Mouse (Mus musculus) layer of hippocampus, adult 11-12 months (tissue): ENCODE measurements around the gene Cacnb4.

Source experiments
- DNase-seq: peaks from one replicate; pipeline ENCODE4 v3.0.0; 2022; ENCODE audit warnings: low spot score

The Cacnb4 gene

DNA sequence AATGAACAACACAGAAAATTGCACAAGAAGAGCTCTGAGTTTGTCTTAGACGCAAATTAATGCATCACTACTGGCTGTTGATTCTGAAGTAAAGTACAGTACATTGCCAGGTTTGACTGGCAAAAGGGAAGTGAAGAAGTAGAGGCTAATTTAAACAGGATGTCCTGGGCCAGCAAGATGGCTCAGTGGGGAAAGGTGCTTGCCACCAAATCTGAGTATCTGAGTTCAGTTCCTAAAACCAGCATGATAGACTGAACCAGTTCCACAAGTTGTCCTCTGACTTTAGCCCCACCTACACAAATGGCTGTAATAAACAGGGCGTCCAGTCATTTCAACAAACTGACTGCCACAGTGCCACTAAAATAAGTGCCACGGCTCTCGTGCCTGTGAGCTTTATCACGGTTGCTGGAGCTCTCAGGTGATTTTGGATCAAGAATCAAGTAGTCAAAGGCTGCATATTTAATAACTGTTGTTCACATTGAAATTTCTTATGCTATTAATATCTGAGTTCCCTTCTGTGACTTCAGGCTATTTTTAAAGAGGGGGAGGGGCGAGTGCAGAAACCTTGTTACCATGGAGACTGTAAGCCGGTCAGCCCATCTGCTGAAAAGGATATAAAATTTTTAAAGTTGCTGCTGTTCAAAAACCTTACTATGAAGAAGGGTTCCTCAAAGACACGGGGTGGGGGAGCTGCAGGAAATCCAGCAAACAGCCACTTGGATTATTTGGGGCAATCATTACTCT is 29.2 kb downstream of the Cacnb4 start:
- DNase-seq = no peak

DNA sequence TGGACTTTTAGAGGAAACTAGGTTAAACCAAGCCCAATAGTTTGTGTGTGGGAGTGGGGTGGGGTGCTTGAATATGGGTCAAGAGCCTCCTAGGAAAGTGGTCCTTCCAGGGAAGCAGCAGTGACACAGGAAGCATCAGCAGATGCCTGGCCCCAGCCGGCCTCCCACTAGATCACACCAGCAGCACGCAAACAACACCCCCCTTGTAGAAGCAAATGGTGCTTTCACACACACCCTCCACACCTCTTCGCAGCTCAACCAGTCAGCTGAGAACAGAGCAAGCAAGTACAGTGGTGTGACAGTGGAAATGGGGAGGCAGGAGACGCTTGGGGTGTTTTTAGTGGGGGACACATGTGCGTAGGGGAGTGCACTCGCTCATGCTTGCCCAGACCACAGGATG is 33.0 kb downstream of the Cacnb4 start:
- DNase-seq = no peak

DNA sequence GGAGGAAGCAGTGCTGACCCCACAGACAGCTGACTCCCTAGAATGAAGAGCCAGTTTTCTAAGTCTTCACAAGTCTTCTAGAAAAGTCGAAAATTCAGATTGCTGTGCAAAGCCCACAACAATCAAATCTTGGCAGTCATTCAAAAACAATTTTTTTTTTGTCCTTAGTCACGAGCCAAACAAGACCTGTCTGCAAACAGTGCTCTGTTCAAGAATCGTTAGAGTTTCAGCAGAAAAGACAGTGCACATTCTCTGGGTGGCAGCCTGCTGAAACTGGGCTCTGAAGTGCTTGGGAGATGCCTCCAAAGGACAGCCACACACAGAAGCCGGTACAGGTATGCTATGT is 37.1 kb downstream of the Cacnb4 start:
- no peak for DNase-seq

DNA sequence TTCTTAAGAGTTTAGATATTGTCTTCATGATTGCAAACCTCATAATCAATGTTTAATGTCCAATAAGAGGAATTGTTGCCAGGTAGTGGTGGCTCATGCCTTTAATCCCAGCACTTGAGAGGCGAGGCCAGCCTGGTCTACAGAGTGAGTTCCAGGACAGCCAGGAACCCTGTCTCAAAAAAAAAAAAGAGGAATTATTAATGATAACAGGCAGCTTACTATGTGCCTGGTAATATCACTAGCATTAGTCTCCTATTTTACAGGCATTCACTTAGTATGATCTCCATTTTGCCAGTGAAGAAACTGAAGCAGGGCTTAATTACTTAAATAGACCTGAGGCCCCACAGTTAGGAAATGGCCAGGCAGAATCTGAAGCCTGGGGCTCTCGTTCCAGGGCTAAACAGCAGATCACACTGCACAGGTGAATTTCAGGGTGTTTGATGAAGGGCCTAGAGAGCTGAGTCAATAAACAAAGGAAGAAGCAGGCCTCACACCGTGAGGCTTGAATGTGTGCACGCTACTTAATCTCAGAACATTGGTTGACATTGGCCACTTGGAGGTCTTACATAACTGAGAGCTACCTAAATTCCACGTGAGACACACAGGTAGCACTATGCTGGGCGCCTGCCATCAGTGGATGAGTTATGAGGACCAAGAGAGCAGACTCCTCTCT is 37.6 kb downstream of the Cacnb4 start:
- no peak for DNase-seq

DNA sequence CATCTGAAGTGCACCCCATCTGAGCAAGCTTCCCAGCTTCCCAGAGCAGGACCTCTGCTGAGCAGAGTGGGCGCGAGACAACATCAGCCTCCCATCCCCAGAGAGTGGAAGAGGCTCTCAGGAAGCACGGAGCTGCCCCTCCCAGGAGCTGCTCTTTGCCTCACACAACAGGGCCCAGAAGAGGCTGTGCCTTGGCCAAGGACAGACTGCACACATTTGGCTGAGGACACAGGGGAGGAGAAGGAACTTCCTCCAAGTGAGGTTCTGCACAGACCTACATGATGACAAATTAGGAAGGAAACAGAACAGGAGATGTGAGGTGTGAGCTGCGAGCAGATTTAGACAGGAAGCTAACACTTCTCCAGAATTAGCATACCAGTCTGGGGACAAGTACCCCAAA is 38.4 kb downstream of the Cacnb4 start:
- DNase-seq = no peak

DNA sequence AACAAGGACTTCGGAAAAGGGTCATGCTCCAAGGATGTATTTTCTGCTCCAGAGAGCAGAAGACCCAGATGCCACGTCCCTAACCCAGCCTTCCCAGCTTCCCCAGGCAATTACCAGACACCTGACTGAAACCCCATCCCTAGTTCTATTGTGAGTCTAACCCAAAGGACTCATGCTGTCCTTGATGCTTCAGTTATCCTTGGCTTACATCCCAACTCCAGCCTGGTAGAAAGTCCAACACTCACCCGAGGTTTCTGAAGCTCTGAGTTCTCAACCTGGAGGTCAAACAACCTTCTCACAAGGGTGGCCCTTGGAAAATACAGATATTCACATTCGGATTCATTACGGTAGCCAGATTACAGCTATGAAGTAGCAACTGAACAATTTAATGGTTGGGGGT is 40.6 kb downstream of the Cacnb4 start:
- no peak for DNase-seq

DNA sequence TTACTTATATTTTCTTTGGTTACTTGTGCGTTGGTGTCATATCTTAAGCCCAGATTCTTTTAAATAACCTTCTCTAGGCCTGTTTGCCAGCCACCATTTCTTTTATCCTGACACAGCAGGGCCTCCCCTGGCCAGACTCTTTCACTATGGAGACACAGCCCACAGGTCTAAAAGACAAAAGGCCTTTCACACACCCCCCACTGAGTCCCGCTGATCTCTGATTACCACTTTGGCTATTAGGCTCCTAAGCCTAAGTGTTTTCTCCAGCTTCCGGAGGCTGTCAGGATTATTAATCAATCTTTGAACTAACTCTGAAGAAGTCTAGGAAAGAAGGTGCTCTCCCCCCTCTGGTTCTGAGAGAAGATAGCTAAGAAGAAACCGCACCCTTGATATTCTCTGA is 41.3 kb downstream of the Cacnb4 start:
- no peak for DNase-seq

DNA sequence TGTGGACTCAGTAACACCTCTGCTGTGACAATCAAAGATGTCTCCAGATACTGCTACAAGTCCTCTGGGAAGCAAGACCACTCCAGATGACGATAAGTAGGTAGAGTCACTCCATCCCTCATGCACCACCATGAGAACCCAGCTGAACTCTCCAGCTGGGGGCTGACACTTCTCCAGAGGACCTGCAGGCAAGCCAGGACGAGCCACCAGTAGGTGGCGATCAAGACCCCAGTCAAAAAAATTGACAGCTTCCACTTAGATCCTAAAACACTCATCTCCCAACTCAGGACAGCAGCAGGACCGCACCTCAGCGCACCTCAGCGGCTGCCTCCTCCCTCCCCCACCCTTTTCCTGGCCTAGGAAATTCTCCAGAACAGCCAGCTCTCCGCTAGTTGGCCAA is 43.8 kb downstream of the Cacnb4 start:
- DNase-seq = peak; percentile 80

DNA sequence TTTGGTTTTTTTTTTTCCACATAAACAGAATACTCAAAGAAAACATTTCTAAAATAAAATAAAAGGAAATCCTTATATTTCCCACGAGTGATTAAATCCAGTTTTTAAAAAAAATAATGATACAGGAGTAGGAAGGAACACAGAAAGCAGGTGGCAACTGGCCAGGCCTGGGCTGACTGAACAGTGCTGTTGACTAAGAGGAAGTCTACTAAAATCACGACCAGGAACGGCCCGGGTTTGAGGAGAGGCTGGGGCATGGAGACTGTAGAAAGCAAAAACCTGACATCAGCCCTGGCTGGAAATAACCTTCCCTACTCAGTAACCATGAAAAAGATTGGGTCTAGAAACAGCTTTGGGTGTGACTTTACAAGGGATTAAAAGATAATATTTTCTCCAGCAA is 48.4 kb downstream of the Cacnb4 start:
- DNase-seq = peak; percentile 40

DNA sequence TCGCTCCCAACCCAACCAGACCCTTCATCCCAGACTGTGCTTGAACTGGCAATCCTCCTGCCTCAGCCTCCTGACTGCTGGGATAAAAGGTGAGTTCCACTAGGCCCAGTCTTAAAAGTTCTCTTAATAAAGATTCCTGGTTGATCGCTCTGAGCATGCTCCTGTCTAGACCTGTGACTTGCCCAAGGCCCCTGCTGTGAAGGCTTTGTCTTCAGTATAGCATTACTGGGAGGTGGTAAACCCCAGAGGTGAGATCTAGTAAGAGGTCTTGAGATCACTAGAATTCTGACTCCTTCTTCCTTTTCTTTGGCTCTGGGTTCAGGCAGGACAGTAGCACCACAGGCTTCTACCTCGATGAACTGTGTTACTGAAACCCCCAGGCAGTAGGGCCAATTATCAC is 50.4 kb downstream of the Cacnb4 start:
- no peak for DNase-seq

DNA sequence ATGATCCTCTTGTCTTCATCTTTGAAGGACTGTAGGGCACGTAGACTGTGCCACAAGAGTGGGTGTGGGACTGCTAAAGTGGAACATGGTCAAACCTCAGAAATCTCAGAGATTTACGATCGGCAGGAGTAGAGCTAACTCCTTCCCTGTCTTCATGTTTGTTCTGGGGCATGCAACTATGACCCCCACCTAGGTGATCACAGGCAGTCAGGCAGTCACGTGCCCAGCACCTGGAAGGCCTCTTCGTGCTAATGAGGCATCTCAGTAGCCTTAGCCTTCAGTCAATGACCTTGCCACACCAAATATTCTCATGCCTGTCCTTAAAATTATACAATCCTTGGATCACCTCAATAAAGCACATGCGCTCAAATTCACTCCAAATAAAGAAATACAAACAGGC is 50.9 kb downstream of the Cacnb4 start:
- no peak for DNase-seq

DNA sequence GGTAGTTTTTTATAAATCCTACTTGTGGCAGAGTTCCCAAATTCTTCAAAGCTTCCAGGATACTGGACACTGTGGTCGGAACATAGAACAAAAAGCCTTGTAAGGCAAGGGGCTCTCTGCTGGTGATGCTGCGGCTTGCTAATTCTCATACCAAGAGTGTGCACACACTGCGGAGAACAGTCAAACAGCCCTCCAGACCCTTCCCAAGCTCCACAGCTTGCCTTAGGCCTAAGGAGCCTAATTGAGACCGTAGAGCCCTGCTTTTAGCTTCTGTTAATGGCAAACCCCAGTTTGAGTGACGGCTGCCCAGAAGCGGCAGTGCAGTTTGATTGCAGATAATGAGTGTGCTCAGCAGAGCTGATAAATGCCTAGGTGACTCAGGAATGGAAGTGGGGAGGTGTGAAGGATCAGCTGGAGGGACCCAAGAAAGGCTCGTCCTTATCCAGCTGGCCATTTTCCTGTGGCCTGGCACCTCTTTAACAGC is 52.7 kb downstream of the Cacnb4 start:
- DNase-seq = no peak

DNA sequence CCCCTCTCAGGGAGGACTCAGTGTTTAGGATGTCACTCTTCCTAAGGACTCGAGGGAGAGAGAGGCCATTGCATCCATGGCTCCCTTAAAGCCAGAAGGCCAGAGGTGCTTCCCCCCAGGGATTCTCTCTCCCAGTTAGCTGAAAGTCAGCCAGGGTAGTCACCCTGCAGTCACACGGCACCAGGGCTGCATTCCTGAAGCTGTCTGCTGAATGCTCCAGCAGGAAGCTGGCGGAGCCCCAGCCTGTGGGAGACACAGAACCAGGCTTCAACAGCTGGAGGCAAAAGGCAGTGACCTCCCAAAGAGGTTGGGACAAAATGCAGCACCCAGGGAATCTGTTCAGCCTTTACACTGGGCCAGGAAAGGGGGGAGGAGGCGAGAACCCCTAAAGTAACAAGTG is 53.2 kb downstream of the Cacnb4 start:
- DNase-seq = no peak

DNA sequence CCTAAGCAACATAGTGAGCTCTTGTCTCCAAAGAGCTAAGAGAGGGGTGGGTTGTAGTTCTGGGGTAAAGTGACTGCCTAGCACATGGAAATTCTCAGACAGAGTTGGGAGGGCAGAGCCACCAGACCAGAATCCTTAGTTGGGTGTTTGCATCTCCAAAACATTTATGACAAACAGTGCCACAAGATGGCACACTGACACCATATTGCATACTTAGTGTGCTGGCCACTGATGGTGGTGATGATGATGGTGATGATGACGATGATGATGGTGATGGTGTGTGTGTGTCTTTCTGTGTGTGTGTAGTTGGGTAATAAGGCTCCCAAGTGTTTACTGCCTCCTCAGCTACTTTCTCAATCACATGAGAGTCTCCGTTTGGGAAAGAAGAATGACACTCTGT is 54.0 kb downstream of the Cacnb4 start:
- DNase-seq = no peak

DNA sequence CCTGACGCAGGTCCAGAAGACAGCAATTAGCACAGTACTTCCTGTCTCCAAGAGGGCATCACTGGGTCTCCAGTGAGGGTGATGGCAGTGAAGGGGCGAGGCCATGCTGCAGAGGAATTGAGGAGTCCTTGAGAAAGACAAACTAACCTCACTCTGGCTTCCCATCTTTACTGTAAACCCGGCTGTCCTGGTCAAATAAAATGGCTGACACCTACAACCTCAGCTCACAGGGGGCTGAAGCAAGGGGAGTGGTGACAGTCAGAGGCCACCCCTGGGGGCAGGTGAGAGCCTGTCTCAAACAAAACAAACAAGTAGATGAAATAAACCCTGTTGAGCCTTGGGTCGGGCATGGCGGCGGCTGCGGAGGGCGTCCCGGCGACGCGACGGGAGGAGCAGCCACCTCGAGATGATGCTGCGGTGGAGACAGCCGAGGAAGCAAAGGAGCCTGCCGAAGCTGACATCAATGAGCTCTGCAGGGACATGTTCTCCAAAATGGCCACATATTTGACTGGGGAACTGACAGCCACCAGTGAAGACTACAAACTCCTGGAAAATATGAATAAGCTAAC is 57.1 kb downstream of the Cacnb4 start:
- DNase-seq = no peak

DNA sequence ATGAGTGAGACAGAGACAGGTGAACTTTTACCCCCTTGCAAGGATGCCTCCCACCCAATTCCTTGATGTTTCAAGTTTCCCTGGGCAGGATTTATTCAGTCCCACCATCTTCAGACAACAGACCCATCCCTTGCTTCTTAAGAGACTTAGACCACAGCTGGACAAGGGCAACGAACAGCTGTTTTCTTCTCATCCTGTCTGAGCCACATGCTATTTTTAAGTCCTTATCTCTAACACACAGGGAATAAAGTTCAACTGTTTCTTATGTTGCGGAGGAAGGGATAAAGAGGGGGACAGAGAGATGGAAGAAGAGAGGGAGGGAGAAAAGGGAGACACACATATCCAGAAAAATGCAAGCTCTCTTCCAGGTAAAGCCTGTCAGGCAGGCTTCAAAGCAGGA is 57.8 kb downstream of the Cacnb4 start:
- DNase-seq = no peak

DNA sequence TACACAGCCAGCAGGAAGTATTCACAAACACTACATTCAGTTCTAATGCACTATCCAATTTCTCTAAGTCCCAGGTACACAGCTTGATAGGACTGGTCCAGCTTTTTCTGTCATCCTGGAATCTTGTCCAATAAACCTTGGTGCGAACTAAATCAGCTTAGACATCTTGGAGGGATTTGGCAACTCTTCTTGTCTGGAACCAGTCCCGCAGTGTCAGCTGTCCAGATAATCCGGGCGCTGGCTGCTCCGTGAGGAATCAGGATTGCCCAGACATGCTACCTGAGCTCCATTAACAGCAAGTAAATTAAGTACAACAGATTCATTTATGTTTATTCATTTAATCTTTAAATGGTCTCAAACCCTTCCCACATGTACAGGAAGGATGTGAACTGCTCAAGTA is 61.2 kb downstream of the Cacnb4 start:
- DNase-seq = no peak

DNA sequence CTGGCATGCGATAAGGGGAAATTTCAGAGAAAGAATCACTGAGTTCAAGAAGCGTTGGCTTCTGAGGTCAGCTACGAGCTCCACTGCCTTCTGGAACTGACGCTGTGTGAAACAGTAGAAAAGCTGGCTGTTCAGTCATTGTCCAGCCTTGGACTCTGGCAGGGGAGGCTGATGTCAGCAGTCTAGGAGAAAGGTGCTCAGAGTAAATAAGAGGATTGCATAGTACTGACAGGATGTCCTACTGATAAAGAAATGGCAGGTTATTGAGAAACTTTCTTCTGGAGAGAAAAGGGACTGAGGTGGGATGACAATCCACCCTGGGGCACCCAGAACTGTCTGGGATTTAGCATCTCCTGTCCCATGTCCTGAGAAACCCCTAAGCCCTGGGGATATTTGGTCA is 62.7 kb downstream of the Cacnb4 start:
- DNase-seq = no peak

DNA sequence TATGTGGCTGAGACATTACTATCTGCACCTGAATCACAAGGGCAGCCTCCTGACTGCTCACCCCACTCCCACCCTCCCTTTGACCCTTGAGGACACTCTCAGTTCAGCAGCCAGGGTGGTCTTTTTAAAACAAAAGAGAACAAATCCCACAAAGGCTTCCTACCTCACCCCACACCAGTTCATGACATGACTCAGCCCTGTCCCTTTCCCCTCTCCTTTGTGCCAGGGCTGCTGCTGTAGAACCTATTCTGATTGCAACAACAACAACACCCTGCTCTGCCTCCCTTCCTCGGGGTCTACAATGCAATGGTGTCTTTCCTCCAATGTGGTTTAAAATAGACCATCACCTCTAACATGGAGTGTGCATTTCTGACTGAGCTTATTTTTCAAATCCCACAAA is 67.1 kb downstream of the Cacnb4 start:
- DNase-seq = no peak

DNA sequence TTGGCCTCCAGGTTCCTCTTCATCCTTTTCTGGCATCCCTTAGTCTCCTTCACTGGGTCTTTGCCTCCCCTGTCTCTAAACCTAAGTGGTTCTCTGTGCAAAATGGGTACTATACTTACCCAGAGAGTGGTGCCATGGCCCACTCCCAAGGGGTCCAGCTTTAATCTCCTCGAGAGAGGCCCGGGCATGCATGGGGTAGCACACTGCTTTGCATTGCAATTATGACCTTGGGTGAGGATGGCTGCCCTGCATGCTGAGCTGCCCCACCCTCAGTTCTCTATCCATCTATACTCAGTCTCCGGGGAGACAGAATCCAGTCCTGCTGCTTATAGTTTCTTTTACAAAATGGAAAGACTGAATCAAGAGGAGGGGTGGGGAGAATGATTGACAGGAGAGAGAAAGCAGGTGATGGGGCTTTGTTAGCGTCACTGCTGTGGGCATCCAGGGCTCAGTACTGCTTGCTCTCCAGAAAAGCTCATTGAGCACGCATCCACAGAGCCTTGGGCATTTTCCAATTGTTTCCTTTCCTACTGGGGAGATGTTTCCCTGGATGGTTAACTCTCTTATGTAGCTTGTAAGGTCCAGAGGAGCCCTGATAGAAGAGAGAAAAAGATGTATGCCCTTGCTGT is 68.7 kb downstream of the Cacnb4 start:
- DNase-seq = no peak

DNA sequence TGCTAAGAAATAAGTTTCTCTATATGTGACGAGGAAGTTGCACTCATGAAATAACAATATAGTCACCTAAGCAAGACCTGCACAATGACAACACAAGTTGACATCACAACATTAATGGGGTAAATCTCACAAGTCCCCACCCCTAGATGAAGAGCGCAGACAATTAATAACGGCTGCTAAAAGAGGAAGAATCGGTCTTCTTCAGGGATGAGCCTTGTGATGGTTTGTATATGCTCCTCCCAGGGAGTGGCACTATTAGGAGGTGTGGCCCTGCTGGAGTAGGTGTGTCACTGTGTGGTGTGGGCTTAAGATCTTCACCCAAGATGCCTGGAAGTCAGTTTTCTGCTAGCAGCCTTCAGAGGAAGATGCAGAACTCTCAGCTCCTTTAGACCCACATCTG is 70.3 kb downstream of the Cacnb4 start:
- no peak for DNase-seq

DNA sequence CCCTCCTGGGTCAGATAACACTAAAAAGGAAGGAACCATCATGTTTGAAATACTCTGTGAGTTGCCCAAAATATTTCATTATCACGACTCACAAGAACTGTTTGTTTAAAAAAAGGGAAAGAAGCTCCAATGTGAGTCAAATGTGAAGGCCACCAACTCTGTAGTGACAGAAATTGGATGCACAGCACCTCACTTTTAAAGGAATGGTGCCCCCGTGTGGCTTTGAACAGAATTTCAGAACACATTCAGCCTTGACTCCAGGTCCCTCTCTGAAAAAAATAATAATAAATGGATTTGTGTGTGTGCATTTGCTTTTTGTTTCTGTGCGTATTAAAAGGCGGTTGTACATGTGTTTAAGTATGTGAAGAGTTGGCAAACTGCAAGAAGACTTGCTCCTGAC is 71.3 kb downstream of the Cacnb4 start:
- DNase-seq = peak; percentile 76

DNA sequence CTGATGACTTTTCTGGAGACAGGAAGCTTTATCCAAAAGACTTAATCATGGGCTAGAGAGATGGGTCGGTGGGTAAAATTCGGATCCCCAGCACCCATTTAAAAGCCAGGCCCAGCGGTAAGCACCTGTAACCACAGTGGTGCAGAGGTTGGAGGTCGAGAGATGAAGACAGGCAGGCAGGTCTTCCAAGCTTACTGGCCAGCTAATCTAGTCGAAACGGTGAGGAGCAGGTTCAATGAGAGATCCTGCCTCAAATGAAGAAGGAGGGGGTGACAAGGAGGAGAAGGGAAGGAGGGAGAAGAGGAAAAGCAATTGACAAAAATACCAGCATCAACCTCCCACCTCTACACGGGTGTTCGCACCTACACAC is 72.0 kb downstream of the Cacnb4 start:
- no peak for DNase-seq
